In the genomic region with DNA sequence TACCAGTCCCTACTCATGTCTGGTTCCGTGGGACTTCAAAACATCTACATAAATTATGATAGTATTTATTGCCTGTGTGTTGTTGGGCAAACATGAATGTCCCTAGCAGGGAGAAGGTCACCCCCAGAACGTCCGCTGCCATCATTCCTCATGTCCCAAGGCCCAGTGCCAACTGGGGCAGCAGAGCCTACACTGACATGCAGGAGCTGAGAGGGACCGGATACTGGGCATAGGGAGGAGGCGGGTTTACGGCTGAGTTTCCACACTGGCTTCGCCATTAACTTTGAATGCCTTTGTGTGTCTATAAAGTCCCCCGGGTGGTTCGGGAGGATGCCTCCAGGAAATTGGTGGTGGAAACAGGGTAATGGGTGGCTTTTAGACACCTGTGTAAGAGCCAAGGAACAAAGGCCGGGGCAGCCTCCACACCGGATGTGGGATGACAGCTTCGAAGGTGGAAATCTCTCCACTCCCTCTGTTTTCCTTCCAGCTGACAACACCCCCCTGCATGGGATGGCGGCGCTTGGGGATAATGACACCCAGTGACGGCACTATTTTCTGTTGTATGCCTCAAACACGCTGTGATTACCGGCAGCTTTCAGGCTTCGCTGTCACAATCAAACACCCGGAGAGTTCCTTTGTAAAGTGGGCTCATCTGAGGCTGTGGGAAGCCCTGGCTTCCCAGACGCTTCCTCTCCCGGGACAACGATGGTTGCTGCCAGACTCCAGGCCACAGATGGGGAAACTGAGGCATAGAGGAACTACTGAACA, we compare ENCODE assay signal across 8 mouse cellular contexts. TPM values are rescaled to one million over a fixed set of nuclear protein-coding genes. Genes with fewer than 3 reads are reported as not detected.
DNase-seq lines count a peak whose midpoint lies in the region; ATAC-seq lines count a peak whose summit lies in the region.

No protein-coding gene starts in this region.

- H3K9me3 ChIP-seq in forebrain, embryonic 13.5 days (replicated peaks) = no peaks in the 10 kb centered on the region
- no peaks in the 10 kb centered on the region for H3K9me3 ChIP-seq in intestine, embryonic 15.5 days

- peak overlapping the region; percentile 34; the same call in 1 of the 2 replicates for H3K9ac ChIP-seq in forebrain, embryonic 13.5 days
- H3K9ac ChIP-seq in intestine, embryonic 15.5 days = no peak overlapping the region

- 35% methylated on average over 22 of the region's 22 CpGs for WGBS in forebrain, embryonic 13.5 days
- 61% methylated on average over 22 of the region's 22 CpGs for whole genome bisulfite sequencing in intestine, embryonic 15.5 days

- peaks cover 74% of the 10 kb centered on the region for H3K4me1 ChIP-seq in forebrain, embryonic 13.5 days
- H3K4me1 ChIP-seq in intestine, embryonic 15.5 days (replicated peaks) = no peaks in the 10 kb centered on the region

- peak; percentile 51 to 58 for DNase-seq in cerebellum, postnatal 14 days
- no peak for DNase-seq in cerebellum, adult 9-10 months
- DNase-seq in ES-CJ7 (ENCODE audit: low read depth, low spot score) = peak; percentile 40
- DNase-seq in kidney, postnatal 14 days = peak; percentile 55
- DNase-seq in thymus, postnatal 0 days (ENCODE audit: low spot score) = no peak

- peak overlapping the region; percentile 72 for H3K27ac ChIP-seq in forebrain, embryonic 13.5 days
- H3K27ac ChIP-seq in intestine, embryonic 15.5 days = no peak overlapping the region

- no peak overlapping the region for H3K4me3 ChIP-seq in forebrain, embryonic 13.5 days
- no peak overlapping the region for H3K4me3 ChIP-seq in intestine, embryonic 15.5 days (replicated peaks)

- no peaks in the 10 kb centered on the region for H3K27me3 ChIP-seq in forebrain, embryonic 13.5 days
- peaks cover 12% of the 10 kb centered on the region; the same call in 1 of the 2 replicates for H3K27me3 ChIP-seq in intestine, embryonic 15.5 days (replicated peaks)

- no peak overlapping the region for H3K4me2 ChIP-seq in forebrain, embryonic 13.5 days
- no peak overlapping the region for H3K4me2 ChIP-seq in intestine, embryonic 15.5 days (replicated peaks)

- ATAC-seq in forebrain, embryonic 13.5 days = no peak
- ATAC-seq in CD4-positive, CD25-positive, alpha-beta regulatory T cell, adult 4 months = no peak
- no peak for ATAC-seq in intestine, embryonic 15.5 days

- H3K36me3 ChIP-seq in forebrain, embryonic 13.5 days (ENCODE audit: poor library complexity, severe bottlenecking) = no peaks in the 10 kb centered on the region
- H3K36me3 ChIP-seq in intestine, embryonic 15.5 days = no peaks in the 10 kb centered on the region

RNA-seq across cellular contexts. Expression of gene Igsf21, which starts 26.1 kb away (rescaled TPM):
- polyA plus RNA-seq in forebrain, embryonic 13.5 days (2015; fragmentation: Nextera tagmentation; extraction: Ambion mirVana) = 28.6 and 29.4 TPM in 2 replicates
- not detected for polyA plus RNA-seq in CD4-positive, CD25-positive, alpha-beta regulatory T cell, adult 4 months (2017; shearing (Covaris generic))
- 1.3 and 1.5 TPM in 2 replicates for polyA plus RNA-seq in intestine, embryonic 15.5 days (2015; fragmentation: Nextera tagmentation; extraction: Ambion mirVana)
- 0.39 and 0.50 TPM in 2 replicates for polyA plus RNA-seq in thymus, postnatal 0 days (2015; fragmentation: Nextera tagmentation; extraction: Ambion mirVana)

Comparison
In these comparisons a context has a peak if more than half of its experiments do, and no peak if none do; other contexts are left out.
1. DNase-seq: peak in cerebellum, postnatal 14 days (2 of 2), ES-CJ7 (single experiment) and kidney, postnatal 14 days (single experiment); none in cerebellum, adult 9-10 months (single experiment) and thymus, postnatal 0 days (single experiment).
2. RNA of gene Igsf21, which starts 26.1 kb away (polyA plus RNA-seq): 28.6 to 29.4 TPM in forebrain, embryonic 13.5 days; 1.3 to 1.5 TPM in intestine, embryonic 15.5 days, 0.39 to 0.50 TPM in thymus, postnatal 0 days and not detected in CD4-positive, CD25-positive, alpha-beta regulatory T cell, adult 4 months; every median in the first group is over 10 times any median in the second.